Mouse (Mus musculus) ovary, postnatal 36 days (tissue): ENCODE results near the gene 2010111I01Rik.

Experiments
- DNase-seq: peaks from one replicate; pipeline ENCODE4 v3.0.0; 2022; ENCODE audit warnings: low spot score, mixed read lengths

Gene 2010111I01Rik

DNA sequence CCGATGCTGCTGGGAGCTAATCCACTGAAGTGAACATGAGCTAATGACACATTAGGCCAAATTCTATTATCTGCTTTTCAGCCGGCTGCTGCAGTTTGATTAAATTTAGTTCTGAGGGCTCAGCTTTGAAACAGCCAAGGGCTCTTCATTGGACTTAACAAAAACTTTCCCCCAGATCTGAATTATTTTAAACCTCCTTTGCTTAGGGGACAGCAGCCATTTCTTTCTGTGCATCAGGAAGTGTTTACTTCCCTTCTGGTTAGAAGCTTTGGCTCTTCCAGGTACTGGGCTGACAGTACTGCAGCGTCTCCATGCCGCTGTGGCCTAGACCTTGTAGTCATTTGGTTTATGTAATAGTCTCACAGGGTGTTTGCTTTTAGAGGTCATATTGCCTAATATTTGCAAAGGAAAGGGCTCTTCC, 149.2 kb downstream of the 2010111I01Rik start:
- DNase-seq = no peak

DNA sequence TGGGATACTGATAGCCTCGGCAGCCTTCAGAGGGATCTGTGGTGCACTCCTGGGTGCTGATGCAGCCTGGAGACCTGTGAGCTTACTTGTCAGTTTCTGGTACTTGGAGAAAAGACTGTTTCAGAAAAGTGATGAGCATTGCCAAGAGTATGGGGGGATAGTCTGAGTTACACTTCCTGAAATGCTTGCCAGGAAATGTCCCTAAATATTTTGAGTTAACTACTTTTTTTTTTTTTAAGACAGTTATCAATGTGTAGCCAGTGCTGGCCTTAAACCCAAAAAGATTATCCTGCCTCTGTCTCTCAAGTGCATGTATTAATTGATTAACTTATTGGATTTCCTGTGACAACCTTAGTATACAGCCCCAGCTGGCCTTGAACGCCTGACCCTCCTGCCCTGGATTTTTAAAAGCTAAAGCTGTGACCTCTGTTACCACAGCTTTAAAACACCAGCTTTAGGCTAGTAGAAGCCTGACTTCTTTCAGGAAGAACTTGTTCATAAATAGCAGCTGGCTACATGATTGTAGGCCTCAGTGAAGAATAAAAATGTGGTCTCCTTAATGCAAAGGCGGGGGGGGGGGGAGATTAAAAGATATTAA, 150.6 kb downstream of the 2010111I01Rik start:
- no peak for DNase-seq

- DNase-seq = no peak
Observed at GRCm38 (mm10) chr13:63117495-63118184, 152.9 kb downstream of the 2010111I01Rik start.

- DNase-seq = no peak
Observed at GRCm38 (mm10) chr13:63118682-63119081, 154.0 kb downstream of the 2010111I01Rik start.

- no peak for DNase-seq
Observed at GRCm38 (mm10) chr13:63120296-63120695, 155.6 kb downstream of the 2010111I01Rik start.

GRCm38 (mm10) chr13:63121747-63122146, 157.1 kb downstream of the 2010111I01Rik start:
- no peak for DNase-seq

DNA sequence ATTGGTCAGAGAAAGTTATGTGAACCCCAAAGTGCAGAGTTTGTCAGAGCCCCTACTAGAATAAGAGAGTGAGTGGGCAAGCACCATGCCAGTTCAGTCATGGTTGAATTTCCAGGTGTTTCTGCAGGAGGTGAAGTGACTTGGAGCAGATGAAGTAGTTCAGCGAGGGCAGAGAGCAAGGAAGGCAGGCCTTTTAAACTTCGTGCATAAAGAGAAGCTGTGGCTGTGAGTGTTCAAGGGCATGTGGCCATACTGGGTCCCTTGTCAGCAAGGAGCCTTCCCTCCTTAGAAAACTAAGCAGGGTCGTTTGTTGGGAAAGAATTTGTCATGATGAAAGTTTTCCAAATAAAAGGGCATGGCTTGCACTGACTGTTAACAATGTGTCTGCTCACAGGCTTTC, 161.5 kb downstream of the 2010111I01Rik start:
- DNase-seq = no peak

- DNase-seq = no peak
Observed at GRCm38 (mm10) chr13:63127516-63127915, 162.8 kb downstream of the 2010111I01Rik start.

GRCm38 (mm10) chr13:63134879-63135421, 170.3 kb downstream of the 2010111I01Rik start:
- DNase-seq = no peak

DNA sequence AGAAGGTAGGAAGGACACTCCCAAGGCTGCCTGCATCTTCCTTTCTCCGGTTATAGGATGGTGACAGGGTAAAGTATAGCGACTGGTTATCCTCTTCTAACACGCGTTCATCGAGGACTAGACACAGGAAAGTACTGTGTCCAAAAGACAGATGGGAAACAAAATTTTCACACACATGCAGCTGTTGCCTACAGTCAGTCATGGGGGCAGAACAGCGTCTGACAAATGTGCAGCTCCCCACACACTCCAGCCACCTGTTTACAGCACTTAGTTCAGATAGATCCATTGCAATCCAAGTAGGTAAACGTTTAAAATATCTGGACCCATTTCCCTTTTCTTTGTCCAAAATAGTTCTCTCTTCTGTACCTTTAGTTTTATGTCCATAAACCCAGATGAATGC, 171.3 kb downstream of the 2010111I01Rik start:
- DNase-seq = no peak

GRCm38 (mm10) chr13:63136775-63137174, 172.1 kb downstream of the 2010111I01Rik start:
- no peak for DNase-seq

- DNase-seq = no peak
Observed at GRCm38 (mm10) chr13:63138376-63139048, 173.8 kb downstream of the 2010111I01Rik start.

DNA sequence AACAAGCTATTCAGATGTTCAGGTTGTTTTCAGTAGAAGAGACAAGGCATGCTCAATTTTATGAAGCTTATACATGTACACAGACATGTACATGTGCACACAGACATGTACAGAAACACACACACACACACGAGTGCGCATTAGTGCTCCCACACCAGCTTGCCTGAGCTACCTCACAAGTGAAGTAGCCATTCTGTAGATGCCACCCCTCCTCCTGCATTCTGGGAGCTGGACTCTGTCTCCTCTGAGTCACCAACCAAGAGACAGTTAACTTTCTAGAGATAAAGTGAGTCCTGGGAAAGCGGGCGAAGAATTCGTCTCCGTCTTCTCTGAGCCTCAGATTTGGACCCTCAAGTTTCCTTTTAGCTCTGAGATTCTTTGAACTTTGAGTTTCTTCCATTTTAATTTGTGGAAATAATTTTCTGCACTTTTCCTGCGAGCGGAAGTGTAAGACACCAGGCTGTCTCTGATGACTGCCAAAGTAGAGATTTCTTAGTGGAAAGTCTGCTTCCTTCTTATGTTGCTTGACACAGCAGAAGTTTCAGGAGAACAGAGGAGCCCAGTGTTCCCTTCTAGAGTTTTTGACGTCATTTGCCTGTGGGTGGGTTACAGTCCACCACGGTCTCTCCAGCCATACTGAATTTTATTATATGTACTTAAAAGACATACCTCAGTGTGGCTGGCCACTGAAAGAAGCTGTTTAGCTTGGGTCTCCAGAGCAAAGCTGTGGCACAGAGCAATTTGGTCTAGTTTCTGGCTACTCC, 175.0 kb downstream of the 2010111I01Rik start:
- DNase-seq = no peak

DNA sequence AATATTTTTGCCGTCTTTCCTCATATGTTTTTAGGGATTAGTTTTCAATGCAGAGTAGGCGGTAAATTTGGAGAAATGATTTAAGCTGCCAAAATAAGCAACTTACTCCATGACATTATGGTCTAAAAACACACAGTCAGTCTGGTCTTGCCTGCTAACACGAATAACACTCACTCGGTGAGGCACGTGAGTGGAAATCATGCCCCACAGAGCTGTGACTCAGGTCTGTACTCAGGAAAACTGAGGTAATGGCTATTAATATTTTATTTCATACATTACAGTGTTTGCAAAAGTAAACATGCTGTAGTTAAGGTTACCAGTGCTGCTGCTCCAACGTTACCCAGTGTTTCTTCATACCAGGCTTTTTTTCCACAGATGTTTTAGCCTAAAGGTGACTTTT, 176.1 kb downstream of the 2010111I01Rik start:
- DNase-seq = no peak

DNA sequence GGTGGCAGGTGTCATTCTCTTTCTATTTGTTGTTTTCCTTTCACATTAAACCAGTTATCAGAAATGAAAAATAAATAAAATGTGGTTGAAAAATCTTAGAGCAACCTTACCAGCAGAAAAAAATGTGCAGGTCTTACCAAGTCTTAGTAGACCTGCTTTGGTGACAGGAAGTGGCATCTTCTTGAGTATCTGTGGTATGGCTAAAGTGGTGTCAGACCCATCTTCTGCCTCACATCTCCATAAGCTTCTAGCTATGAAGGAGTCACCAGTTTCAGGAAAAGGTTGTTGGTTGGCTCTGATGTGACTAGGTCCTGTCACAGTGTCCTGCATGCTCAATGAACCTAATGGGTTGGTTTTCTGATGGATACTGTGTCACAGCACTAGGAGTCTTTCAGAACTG, 176.6 kb downstream of the 2010111I01Rik start:
- DNase-seq = no peak

DNA sequence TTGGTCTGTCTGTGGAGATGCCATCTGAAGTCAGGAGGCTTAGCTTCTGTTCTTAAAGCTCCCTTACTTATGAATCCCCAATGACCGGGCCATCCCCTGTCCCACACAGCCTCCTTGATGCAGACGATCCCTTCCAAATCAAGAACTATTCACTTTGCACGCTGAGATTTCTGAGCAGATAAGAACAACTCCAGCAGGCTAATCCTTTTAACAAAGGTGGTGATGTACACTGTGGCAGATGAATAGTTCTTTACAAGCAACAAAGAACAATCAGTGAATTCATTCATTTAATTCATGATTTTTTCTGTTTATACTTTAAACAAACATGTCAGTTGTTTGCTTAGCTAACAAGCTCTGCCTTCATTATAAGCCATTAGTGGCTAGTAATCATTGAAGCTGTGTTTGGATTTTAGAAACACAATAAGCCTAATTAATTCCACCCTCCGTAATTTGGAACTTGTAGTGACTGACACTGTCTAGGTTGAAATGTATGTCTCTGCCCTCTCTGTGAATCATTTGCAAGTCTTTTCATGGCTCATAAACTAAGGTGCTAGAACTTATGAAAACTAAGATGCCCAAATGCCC, 182.0 kb downstream of the 2010111I01Rik start:
- DNase-seq = no peak

DNA sequence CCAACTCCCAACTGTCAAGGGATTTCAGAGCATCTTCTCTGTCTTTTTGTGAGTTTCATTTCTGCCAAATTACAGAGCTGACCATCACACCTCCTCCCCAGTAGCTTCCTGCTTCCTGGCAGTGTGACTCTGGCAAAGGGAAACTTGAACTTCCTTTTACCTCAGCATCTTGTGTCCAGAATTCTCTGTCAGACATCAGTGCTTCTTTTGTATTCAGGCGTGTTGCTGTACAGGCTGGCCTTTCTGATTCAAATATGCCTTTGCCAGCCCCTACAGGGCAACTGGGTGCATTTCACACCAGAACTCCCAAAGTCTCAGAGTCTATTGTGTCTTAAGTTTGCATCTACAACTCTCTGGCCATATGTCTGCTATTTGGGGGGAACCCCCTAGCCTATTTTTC, 183.5 kb downstream of the 2010111I01Rik start:
- no peak for DNase-seq

- no peak for DNase-seq
Observed at GRCm38 (mm10) chr13:63150470-63151020, 185.9 kb downstream of the 2010111I01Rik start.

GRCm38 (mm10) chr13:63151028-63151738, 186.5 kb downstream of the 2010111I01Rik start:
- no peak for DNase-seq

GRCm38 (mm10) chr13:63152498-63152897, 187.8 kb downstream of the 2010111I01Rik start:
- no peak for DNase-seq

DNA sequence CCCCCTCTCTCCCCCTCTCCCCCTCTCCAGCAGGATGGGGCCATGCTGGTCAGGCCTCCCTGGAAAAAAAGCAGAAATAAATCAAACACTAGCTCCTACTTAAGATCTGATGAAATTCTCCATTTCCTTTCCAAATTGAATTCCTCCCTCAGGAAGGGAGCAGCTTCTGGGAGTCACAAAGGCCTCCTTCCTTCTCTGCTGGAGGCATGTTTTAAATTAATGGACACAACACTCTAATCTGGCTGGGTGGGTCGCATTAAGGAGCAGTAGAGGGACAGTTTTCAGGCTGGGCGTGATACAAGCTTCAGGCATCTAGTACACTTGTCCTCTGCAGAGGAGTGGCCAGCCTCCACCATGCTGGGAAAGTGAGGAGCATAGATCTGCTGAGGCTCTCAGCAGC, 188.7 kb downstream of the 2010111I01Rik start:
- DNase-seq = no peak
